Mouse (Mus musculus): ENCODE measurements around the gene Palm. TPM values are rescaled to one million over a fixed set of nuclear protein-coding genes. Genes with fewer than 3 reads are reported as not detected.
A peak's percentile ranks its signal among the peaks of the same experiment; 100 is the strongest.

Palm gene
- polyA plus RNA-seq, 1 experiment from 2014 or later: 214 TPM

GRCm38 (mm10) chr10:79840644-79841551 is 47.5 kb downstream of the Palm start:
- 3% methylated on average over 24 of the region's 24 CpGs for WGBS
- peak; percentile 80 for ATAC-seq
- H3K9ac ChIP-seq: peak overlapping the region; percentile 58
- H3K9me3 ChIP-seq (replicated peaks): no peaks in the 10 kb centered on the region
- no peaks in the 10 kb centered on the region for H3K36me3 ChIP-seq (ENCODE audit: poor library complexity, severe bottlenecking)
- H3K27me3 ChIP-seq: 0 out of 2 replicates have a peak, but pooled peaks cover 3% of the 10 kb centered on the region
- peak overlapping the region; percentile 67 for H3K4me2 ChIP-seq
- H3K27ac ChIP-seq: peak overlapping the region; percentile 49
- H3K4me1 ChIP-seq: peaks cover 27% of the 10 kb centered on the region
- H3K4me3 ChIP-seq: peak overlapping the region; percentile 36

- ATAC-seq: no peak
- H3K4me2 ChIP-seq: no peak overlapping the region
- no peaks in the 10 kb centered on the region for H3K9me3 ChIP-seq (replicated peaks)
- WGBS: 78% methylated on average over 3 of the region's 3 CpGs
- H3K9ac ChIP-seq: no peak overlapping the region
- no peak overlapping the region for H3K4me3 ChIP-seq
- no peak overlapping the region for H3K27ac ChIP-seq
- no peaks in the 10 kb centered on the region for H3K36me3 ChIP-seq (ENCODE audit: poor library complexity, severe bottlenecking)
- H3K4me1 ChIP-seq: peaks cover 27% of the 10 kb centered on the region
- H3K27me3 ChIP-seq: 0 out of 2 replicates have a peak, but pooled peaks cover 3% of the 10 kb centered on the region
These were observed 49.0 kb downstream of the Palm start for GRCm38 (mm10) chr10:79842322-79842721.

GRCm38 (mm10) chr10:79843476-79843875 is 50.1 kb downstream of the Palm start:
- peak overlapping the region; percentile 34; the same call in 1 of the 2 replicates for H3K9ac ChIP-seq
- H3K27ac ChIP-seq: no peak overlapping the region
- H3K4me1 ChIP-seq: peaks cover 31% of the 10 kb centered on the region
- H3K4me3 ChIP-seq: no peak overlapping the region
- no peaks in the 10 kb centered on the region for H3K36me3 ChIP-seq (ENCODE audit: poor library complexity, severe bottlenecking)
- 0 out of 2 replicates have a peak, but pooled peaks have one; percentile 48 for ATAC-seq
- WGBS: 45% methylated on average over 6 of the region's 6 CpGs
- no peaks in the 10 kb centered on the region for H3K27me3 ChIP-seq
- no peak overlapping the region for H3K4me2 ChIP-seq
- no peaks in the 10 kb centered on the region for H3K9me3 ChIP-seq (replicated peaks)

- Histone ChIP-seq H3K4me2 (no peak overlapping the region), H3K4me3 (no peak overlapping the region), H3K4me1 (peaks cover 27% of the 10 kb centered on the region), H3K9ac (no peak overlapping the region), H3K9me3 (replicated peaks) (no peaks in the 10 kb centered on the region), H3K36me3 (ENCODE audit: poor library complexity, severe bottlenecking) (no peaks in the 10 kb centered on the region), H3K27ac (no peak overlapping the region), H3K27me3 (no peaks in the 10 kb centered on the region)
- ATAC-seq: no peak
- 80% methylated on average over 5 of the region's 5 CpGs for WGBS
These were observed 53.2 kb downstream of the Palm start for GRCm38 (mm10) chr10:79846553-79846952.

- WGBS: 88% methylated on average over 8 of the region's 8 CpGs
- no peaks in the 10 kb centered on the region for H3K36me3 ChIP-seq (ENCODE audit: poor library complexity, severe bottlenecking)
- no peak for ATAC-seq
- H3K4me3 ChIP-seq: no peak overlapping the region
- H3K27me3 ChIP-seq: no peaks in the 10 kb centered on the region
- H3K9ac ChIP-seq: no peak overlapping the region
- no peak overlapping the region for H3K4me2 ChIP-seq
- peaks cover 30% of the 10 kb centered on the region for H3K4me1 ChIP-seq
- H3K27ac ChIP-seq: no peak overlapping the region
- no peaks in the 10 kb centered on the region for H3K9me3 ChIP-seq (replicated peaks)
These were observed 56.7 kb downstream of the Palm start for GRCm38 (mm10) chr10:79849941-79850628.

GRCm38 (mm10) chr10:79851653-79852052 is 58.3 kb downstream of the Palm start:
- Histone ChIP-seq H3K27ac (peak overlapping the region; percentile 100), H3K27me3 (no peaks in the 10 kb centered on the region), H3K4me1 (peaks cover 43% of the 10 kb centered on the region), H3K9ac (peak overlapping the region; percentile 79), H3K36me3 (ENCODE audit: poor library complexity, severe bottlenecking) (peaks cover 5% of the 10 kb centered on the region), H3K4me2 (peak overlapping the region; percentile 91), H3K9me3 (replicated peaks) (no peaks in the 10 kb centered on the region), H3K4me3 (no peak overlapping the region; the same call in 1 of the 2 replicates)
- 83% methylated on average over 3 of the region's 3 CpGs for WGBS
- no peak for ATAC-seq

GRCm38 (mm10) chr10:79852107-79852789 is 58.9 kb downstream of the Palm start:
- Histone ChIP-seq H3K4me3 (peak overlapping the region; percentile 100), H3K9ac (peak overlapping the region; percentile 79), H3K9me3 (replicated peaks) (no peaks in the 10 kb centered on the region), H3K27me3 (no peaks in the 10 kb centered on the region), H3K4me2 (peak overlapping the region; percentile 91), H3K27ac (peak overlapping the region; percentile 100), H3K36me3 (ENCODE audit: poor library complexity, severe bottlenecking) (peaks cover 11% of the 10 kb centered on the region), H3K4me1 (peaks cover 49% of the 10 kb centered on the region)
- WGBS: 63% methylated on average over 9 of the region's 9 CpGs
- no peak for ATAC-seq

- no peaks in the 10 kb centered on the region for H3K27me3 ChIP-seq
- H3K9me3 ChIP-seq (replicated peaks): no peaks in the 10 kb centered on the region
- H3K27ac ChIP-seq: peak overlapping the region; percentile 100
- H3K9ac ChIP-seq: peak overlapping the region; percentile 79
- peak overlapping the region; percentile 100 for H3K4me3 ChIP-seq
- no peak for ATAC-seq
- H3K36me3 ChIP-seq (ENCODE audit: poor library complexity, severe bottlenecking): peaks cover 17% of the 10 kb centered on the region
- H3K4me1 ChIP-seq: peaks cover 53% of the 10 kb centered on the region
- WGBS: 19% methylated on average over 8 of the region's 8 CpGs
- peak overlapping the region; percentile 91 for H3K4me2 ChIP-seq
These were observed 59.5 kb downstream of the Palm start for GRCm38 (mm10) chr10:79852827-79853226.

GRCm38 (mm10) chr10:79853392-79853791 is 60.0 kb downstream of the Palm start:
- WGBS: 0% methylated on average over 15 of the region's 15 CpGs
- Histone ChIP-seq H3K27ac (peak overlapping the region; percentile 100), H3K9ac (peak overlapping the region; percentile 79), H3K4me1 (peaks cover 56% of the 10 kb centered on the region), H3K36me3 (ENCODE audit: poor library complexity, severe bottlenecking) (peaks cover 22% of the 10 kb centered on the region), H3K4me2 (peak overlapping the region; percentile 91), H3K9me3 (replicated peaks) (no peaks in the 10 kb centered on the region), H3K27me3 (no peaks in the 10 kb centered on the region), H3K4me3 (peak overlapping the region; percentile 100)
- peak; percentile 42 for ATAC-seq

GRCm38 (mm10) chr10:79853860-79854795 is 60.8 kb downstream of the Palm start, which contains the start of gene Ptbp1:
Gene Ptbp1, plus strand, starts transcription at chr10:79854427.
- no peaks in the 10 kb centered on the region for H3K27me3 ChIP-seq
- ATAC-seq: peak; percentile 93
- H3K4me1 ChIP-seq: peaks cover 64% of the 10 kb centered on the region
- under 1% methylated on average over 74 of the region's 75 CpGs for WGBS
- H3K4me2 ChIP-seq: peak within 1 kb of the TSS; percentile 99
- peak within 1 kb of the TSS; percentile 99 for H3K9ac ChIP-seq
- H3K36me3 ChIP-seq (ENCODE audit: poor library complexity, severe bottlenecking): peaks cover 30% of the 10 kb centered on the region
- no peaks in the 10 kb centered on the region for H3K9me3 ChIP-seq (replicated peaks)
- H3K27ac ChIP-seq: peak within 1 kb of the TSS; percentile 100
- H3K4me3 ChIP-seq: peak within 1 kb of the TSS; percentile 100

Measured in forebrain, embryonic 13.5 days (tissue).